Mouse (Mus musculus): ENCODE measurements at regions not wholly inside any gene's neighbourhood (a gene's known extent, or its start where the extent isn't known, plus 50 kb on each side); places are given as distances from the start of the nearest gene placed in this dataset.
"Not testable (repeated sequence)": the region's sequence is repeated elsewhere in the genome, so short reads cannot be mapped to it uniquely, and the experiment has no call there.

DNA sequence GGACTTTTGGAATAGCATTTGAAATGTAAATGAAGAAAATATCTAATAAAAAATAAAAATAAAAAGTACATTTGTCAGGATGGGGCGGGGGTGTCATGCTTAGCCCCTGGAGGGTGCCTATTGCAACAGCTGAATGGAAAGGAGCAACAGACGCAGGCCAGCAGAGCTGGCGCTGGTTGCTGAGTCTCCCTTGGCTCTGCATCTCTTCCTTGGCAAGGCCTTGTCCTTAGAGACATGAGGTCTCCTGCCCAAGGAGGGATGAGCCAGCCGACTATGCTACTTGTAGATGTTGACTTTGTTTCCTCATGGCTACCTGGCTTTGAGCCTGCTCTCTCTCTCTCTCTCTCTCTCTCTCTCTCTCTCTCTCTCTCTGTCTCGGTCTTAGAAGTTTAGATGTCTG, 166.4 kb downstream of the Opa1 start:
- DNase-seq (ENCODE audit: low read depth, low spot score): no peak

DNA sequence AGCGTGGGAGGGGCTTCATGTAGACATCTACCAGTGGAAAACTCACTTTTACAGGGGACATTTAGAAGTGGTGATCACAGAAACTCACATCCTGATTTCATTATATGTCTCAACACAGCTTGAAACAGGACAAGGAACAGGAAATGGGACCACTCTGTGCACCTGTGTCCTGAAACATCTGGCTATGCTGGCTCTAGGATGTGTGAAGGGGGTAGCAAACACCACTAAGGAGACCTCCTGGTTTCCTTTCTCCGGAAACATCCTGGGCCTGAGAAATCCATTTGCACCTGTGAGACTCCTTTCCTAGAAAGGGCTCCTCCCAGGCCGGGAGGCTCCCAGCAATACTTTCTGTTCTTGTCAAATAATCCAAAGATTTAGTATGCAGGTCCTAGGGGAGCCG, 167.1 kb downstream of the Opa1 start:
- no peak for DNase-seq (ENCODE audit: low read depth, low spot score)

- no peak for DNase-seq (ENCODE audit: low read depth, low spot score)
Measured at GRCm38 (mm10) chr16:29749167-29749566, 170.0 kb downstream of the Opa1 start.

DNA sequence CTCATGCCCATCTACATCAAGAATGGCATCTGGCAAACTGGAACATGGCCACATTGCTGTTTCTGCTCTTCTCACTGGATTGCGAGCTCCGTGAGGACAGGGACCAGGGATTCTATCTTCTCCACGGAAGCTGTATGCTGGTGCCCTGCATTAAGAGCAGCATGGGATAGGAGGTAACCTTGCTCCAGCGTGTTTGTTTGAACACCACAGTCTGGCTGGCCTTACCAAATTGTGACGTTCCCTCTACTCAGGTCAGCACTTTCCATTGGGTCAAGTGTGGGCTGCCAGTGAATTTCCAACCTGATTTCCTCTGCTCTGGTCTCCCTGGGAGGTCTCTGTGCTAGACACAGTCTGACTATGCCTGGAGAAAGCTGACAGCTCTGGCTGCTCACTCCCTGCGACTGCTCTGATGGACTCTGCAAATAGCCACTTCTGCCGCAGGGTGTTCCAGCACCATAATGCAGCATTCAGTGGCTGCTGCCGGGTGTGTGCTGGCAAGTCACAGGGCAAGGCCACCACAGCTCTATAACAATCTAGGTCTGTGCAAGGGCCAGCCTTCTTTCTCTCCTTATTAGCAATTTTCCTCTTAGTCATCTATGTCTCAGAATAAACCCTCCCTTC, 175.6 kb downstream of the Opa1 start:
- DNase-seq (ENCODE audit: low read depth, low spot score): no peak

GRCm38 (mm10) chr16:29758246-29758645, 179.1 kb downstream of the Opa1 start:
- no peak for DNase-seq (ENCODE audit: low read depth, low spot score)

DNA sequence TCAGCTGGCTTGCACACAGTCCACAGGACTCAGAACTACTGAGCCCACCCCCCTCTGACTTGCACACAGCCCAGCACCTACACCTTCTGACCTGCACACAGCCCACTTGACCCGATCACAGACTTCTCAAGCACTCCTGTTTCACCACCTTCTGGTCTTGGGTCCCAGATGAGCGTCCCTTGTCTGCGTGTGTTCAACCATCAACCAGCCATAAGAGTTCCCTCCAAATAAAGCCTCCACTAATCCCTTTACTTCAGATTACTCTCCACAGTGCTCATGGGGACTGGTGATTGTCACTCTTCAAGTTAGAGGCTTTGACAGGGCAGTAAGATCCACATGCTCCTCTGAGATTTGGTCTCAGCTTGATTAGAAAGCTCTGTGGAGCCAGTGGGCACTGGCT, 180.3 kb downstream of the Opa1 start:
- no peak for DNase-seq (ENCODE audit: low read depth, low spot score)

- DNase-seq (ENCODE audit: low read depth, low spot score): no peak
Measured at GRCm38 (mm10) chr16:29760627-29761026, 181.5 kb downstream of the Opa1 start.

GRCm38 (mm10) chr16:29761779-29762277, 182.7 kb downstream of the Opa1 start:
- DNase-seq (ENCODE audit: low read depth, low spot score): no peak

GRCm38 (mm10) chr16:29764376-29764775, 185.2 kb downstream of the Opa1 start:
- DNase-seq (ENCODE audit: low read depth, low spot score): no peak

- not testable (repeated sequence) for DNase-seq (ENCODE audit: low read depth, low spot score)
Measured at GRCm38 (mm10) chr16:29765801-29766200, 186.7 kb downstream of the Opa1 start.

DNA sequence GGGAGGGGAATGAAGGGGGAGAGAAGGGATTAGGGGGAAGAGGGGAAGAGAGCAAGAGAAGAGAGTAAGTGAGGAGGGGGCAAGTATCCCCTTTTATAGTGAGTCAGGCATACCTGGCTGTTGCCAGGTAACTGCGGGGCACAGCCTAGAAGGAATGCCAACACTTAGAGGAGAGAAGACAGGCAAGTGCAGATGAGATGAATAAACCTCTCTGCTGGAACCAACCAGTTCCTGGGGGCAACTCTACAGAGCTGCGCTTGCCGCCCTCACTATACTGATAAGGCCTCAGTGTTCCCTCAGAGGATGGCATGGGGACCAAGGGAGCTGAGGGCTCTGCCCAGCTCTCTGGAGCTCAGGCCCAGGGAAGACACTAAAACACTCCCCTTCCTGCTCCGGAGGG, 192.2 kb downstream of the Opa1 start:
- no peak for DNase-seq (ENCODE audit: low read depth, low spot score)

GRCm38 (mm10) chr16:29771728-29772608, 192.8 kb downstream of the Opa1 start:
- no peak for DNase-seq (ENCODE audit: low read depth, low spot score)

GRCm38 (mm10) chr16:29772609-29772988, 193.5 kb downstream of the Opa1 start:
- DNase-seq (ENCODE audit: low read depth, low spot score): no peak

DNA sequence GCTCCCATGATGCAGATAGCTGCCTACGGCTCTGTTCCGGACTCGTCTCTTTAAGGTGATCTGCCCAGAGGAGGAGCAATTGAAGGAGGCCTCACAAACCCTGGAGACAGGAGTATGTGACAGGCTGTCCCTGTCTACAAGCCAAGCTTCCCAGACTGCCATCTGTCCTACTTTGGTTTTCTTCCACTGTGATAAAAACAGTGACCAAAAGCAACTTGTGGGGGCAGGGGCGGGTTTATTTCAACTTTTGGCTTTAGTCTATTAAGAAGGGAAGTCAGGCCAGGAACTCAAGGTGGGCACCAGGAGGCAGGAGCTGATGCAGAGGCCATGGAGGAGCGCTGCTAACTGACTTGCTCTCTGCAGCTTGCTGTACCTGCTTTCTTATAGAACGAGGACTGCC, 193.9 kb downstream of the Opa1 start:
- DNase-seq (ENCODE audit: low read depth, low spot score): no peak

- DNase-seq (ENCODE audit: low read depth, low spot score): no peak
Measured at GRCm38 (mm10) chr16:29774949-29775348, 195.8 kb downstream of the Opa1 start.

- DNase-seq (ENCODE audit: low read depth, low spot score): no peak
Measured at GRCm38 (mm10) chr16:29775879-29776278, 196.7 kb downstream of the Opa1 start.

DNA sequence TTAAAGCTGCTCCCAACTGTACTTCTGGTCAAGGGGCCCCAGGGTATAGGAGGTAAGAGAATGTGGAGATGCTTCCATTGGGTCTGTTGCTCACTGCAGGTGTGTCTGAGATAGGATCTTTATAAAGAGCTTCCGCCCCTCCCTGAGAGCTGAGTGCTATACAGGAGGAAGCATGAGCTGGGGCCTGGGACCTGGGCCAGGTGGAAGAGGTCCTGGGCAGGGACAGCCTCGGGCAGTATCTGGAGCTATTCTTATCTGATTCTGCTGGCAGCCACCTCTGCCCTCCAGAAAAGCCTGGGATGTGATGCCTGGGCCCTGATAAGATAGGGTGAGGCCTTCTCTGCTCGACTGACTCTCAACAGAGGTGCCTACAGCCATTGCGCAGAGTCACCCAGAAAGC, 203.3 kb downstream of the Opa1 start:
- no peak for DNase-seq (ENCODE audit: low read depth, low spot score)

DNA sequence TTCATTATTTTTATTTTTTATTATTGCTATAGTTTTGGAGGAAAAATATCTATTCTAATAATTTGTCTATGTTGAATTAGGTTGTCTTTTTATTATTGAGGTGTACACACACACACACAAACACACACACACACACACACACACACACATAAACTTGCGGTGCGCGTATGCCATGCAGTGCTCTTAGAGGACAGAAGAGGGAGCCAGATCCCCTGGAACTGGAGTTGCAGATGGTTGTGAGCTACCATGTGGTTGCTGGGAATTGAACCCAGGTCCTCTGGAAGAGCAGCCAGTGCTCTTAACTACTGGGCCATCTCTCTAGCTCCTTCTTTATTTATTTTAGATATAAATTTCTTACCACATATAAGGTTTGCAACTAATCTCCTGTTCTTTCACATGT, 206.0 kb downstream of the Opa1 start:
- DNase-seq (ENCODE audit: low read depth, low spot score): no peak

- no peak for DNase-seq (ENCODE audit: low read depth, low spot score)
Measured at GRCm38 (mm10) chr16:29786540-29786939, 207.4 kb downstream of the Opa1 start.

GRCm38 (mm10) chr16:29787633-29788511, 208.7 kb downstream of the Opa1 start:
- no peak for DNase-seq (ENCODE audit: low read depth, low spot score)

GRCm38 (mm10) chr16:29790064-29790463, 210.9 kb downstream of the Opa1 start:
- DNase-seq (ENCODE audit: low read depth, low spot score): no peak

DNA sequence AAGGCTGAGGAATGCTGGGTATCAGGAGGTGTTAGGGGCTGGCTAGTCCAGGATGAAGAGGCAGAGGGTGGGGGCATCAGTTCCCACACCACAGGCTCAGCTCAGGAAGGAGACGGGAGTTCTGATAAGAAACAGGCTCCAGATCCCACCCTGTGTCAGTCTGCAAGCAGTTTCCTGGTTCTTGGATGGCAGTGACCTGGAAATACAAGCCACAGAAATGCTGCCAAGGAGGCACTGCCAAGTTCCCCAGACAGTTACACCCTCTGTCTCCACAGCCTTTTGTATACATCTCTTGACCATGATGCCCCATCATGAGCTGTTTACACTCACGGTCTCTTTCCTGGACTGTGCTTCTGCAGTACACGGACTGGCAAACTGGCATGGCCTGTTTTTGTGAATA, 220.1 kb downstream of the Opa1 start:
- DNase-seq (ENCODE audit: low read depth, low spot score): no peak

All from A20 (cell line).